Mouse (Mus musculus) layer of hippocampus, adult 9-11 months (tissue): ENCODE measurements at regions not wholly inside any gene's neighbourhood (a gene's known extent, or its start where the extent isn't known, plus 50 kb on each side); places are given as distances from the start of the nearest gene placed in this dataset.

Experiments
- DNase-seq: peaks from one replicate; pipeline ENCODE4 v3.0.0; 2022

- DNase-seq: no peak
These were observed 155.7 kb upstream of the Slc30a5 start for GRCm38 (mm10) chr13:100988671-100989531.

- DNase-seq: no peak
These were observed 154.9 kb upstream of the Slc30a5 start for GRCm38 (mm10) chr13:100988116-100988515.

GRCm38 (mm10) chr13:100975741-100976140 lies 142.5 kb upstream of the Slc30a5 start:
- DNase-seq: no peak

DNA sequence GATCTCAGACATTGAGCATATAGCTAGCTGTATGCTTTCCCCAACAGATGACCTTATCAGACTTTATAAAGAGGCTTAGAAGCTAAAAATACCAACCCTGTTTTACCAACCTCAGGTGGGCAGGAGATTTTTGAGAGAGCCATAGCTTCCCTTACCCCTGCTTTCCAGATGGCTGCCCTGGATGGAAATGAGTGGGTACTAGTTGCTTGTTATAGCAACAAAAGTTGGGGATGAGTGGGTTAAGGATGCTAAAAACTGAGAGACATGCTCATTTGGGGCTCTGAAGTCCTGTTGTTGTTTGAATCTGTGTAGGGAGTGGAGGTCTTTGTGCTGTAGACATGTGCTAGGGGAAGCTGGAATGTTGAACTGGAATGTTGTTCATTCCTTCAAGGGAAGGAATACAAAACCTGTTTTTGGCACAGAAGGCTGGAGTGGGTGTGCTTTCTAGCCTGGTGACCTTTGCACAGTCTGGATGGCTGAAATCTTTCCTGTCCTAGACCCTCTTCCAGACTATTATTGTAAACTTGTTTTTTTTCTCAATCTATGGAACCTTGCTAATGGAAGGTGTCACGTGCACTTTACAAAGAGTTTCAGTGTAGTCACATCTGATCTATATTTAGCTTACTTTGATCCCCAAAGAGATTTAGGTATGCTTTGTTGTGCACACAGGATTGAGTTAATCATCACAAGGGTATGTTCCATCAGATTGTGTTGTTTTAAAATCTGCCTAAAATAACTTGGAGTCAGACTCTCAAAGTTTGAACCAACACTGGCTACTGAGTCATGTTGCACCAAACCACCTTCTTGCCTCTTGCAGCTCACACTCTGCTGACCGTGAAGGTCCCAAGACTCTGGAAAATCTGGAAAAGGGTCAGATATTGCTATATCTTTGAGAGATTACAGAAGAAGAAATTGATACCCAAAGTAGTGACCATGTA lies 138.1 kb upstream of the Slc30a5 start:
- DNase-seq: no peak

DNA sequence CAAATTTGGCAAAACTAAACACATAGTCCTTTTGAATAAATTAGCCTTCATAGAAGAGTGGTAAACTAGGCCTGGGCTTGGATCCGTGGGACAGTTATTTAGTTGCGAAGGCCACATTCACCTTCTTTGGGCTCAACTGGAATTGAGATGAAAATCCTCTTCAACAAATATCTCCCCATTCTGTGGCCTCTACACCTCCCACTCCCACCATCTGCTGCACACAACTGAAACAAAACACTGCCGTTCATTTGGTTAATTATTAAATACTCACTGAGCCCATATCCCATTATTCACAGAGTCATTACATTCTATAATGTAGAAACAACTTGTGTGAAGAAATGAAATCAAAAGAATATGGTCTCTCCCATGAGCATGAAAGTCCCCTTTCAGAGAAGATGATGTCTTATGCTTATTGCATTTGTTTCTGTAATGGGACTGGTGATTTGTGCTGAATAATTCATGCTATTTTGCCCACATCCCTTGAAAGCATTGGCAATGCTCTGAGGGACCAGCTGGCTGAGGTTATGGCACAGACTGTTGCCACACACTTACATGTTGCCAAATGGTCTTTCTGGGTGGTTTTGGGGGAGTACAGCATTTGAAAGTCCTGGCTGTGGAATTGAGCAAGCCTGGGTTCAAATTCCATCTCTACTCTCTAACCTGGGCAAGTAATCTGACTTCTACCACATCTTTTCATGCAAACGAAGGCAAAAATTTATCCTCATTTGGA lies 129.7 kb upstream of the Slc30a5 start:
- DNase-seq: peak; percentile 74

DNA sequence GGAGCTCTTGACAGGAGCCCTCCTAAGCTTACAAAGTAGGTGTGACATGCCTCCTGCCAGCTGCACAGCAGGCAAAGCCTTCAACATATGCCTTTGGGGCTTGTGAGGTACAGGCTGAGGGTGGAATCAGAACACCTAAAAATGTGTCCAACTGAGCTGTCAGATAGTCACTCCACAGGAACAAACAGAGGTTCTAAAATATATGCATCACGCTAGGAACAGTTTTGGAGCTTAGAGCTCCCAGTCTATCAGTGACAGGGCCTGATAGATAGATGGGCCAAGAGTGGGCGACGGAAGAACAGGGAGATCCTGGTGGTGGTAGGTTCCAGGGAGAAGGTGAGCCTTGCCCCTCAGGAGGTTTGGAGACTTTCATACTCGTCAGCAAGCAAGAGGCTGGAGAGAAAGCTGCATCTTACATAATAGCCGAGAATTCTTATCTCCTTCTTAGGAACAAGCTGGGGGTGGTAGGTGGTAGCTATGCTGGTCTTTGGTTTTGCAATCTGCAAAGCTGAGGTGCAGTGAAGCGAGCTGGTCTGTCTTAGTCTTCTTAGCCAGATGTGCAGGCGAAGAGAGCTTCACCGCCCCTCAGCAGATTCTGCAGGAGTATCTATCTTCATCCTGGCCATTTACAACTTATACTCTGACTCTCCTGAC lies 121.5 kb upstream of the Slc30a5 start:
- DNase-seq: peak; percentile 56

DNA sequence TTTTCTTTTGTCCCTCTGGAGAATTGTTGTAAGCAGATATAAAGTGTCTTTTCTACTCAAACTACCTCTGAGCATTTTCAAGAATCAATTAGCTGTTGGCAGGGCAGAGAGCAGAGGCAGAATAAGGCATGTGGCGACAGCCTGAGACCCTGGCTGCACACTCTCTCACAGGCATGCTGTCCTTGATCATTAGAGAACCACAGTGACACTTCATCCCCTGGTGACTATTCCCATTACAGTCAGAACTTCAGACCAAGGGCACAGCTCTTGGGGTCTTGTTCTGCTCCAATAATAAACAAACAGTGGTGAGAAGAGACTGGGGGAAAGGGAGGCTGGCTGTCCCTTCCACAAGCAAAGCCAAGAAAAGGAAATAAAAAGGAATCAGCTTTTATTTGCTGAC lies 120.9 kb upstream of the Slc30a5 start:
- DNase-seq: no peak

GRCm38 (mm10) chr13:100951185-100951508 lies 117.9 kb upstream of the Slc30a5 start:
- DNase-seq: no peak

GRCm38 (mm10) chr13:100950348-100951184 lies 117.3 kb upstream of the Slc30a5 start:
- no peak for DNase-seq

- no peak for DNase-seq
These were observed 110.1 kb upstream of the Slc30a5 start for GRCm38 (mm10) chr13:100943206-100943848.

DNA sequence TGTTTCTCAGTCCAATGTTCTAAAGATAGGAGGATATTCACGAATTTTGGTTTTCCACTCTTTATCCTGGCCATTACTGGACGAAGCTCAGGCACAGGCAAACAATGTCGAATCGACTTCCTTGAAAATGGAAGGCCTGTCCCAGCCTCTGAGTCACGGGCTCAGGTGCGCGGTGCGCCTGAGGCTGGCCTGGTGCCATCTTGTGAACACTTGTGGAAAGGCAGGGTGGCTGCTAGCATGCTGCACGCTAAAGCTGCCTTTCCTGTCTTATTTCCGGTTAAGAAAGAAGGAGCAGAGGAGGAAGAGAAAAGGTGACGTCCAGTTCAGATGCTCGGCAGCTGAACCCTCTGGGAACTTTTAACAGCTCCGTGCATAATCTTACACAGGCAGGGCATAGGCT lies 107.6 kb upstream of the Slc30a5 start:
- no peak for DNase-seq

DNA sequence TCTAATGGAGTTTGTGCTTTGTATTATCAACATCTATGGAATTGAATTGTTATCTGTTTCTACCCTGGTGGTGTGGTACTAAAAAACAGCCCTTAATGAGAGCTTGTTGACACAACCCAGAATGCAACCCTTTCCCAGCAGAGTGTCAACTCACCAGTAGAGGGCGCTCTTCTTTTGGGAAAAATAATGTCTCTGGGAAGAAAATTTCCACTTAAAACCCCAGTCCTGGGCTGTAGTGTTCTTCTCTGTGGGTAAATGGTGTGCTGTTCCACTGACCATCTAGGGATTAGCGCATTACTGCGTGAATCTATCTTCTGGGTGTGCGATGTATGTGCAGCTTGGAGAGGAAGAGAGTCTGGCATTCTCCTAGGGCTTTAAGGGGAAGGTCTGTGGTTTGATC lies 106.5 kb upstream of the Slc30a5 start:
- DNase-seq: peak; percentile 32

DNA sequence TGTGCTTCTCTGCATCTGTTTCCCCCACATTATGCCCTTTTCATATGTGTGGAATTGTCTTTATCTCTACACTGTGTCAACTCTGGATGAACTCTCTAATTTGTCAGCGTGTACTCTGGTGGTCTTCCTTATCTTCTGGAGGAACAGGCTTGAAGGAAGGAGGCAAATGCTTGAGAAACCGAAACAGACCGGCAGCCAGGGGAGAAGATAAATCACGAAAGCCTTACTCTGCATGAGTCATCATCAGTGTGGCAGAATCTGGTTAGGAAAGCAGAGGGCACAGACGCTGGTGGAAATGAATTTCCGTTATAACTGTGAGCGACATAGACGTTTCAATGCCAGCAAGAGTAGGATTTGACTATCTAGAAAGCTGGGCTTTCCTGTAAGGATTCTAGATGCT lies 100.0 kb upstream of the Slc30a5 start:
- no peak for DNase-seq

DNA sequence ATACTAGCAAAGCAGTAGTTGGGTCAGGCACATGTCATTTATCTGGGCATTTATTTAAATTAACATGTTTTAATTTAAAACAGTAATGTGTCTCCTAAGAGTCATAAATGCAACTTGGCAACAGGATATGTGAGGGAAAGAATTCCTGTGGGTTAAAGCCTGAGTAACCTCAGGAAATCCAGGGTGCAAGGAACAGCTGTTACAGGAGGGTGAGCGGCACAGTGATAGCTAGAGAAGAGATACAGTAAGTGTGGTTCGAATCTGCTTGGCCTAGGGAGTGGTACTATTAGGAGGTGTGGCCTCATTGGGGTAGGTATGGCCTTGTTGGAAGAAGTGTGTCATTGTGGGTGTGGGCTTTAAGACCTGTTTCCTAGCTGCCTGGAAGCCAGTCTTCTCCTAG lies 66.3 kb upstream of the Slc30a5 start:
- no peak for DNase-seq

- no peak for DNase-seq
These were observed 60.6 kb upstream of the Slc30a5 start for GRCm38 (mm10) chr13:100893871-100894270.

DNA sequence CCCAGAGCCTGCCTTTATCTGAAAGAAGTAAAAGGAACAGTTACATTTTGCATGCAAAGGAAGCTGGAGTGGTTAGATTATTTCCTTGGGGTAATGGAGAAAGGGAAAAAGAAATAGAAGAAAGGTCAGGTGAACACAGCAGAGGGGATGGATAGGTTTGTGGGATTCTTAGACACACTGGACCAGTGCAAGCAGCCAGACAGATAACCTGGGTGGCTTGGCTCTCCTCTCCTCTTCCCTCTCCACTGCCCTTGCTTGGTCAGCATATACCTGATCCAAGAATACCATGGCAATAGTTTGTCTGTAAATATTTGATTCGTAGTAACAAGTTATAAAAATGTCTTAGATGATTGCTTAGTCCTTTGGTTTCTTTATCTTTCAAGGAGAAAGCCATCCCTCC lies 59.9 kb upstream of the Slc30a5 start:
- DNase-seq: no peak

GRCm38 (mm10) chr13:100892647-100893071 lies 59.4 kb upstream of the Slc30a5 start:
- DNase-seq: peak; percentile 34

DNA sequence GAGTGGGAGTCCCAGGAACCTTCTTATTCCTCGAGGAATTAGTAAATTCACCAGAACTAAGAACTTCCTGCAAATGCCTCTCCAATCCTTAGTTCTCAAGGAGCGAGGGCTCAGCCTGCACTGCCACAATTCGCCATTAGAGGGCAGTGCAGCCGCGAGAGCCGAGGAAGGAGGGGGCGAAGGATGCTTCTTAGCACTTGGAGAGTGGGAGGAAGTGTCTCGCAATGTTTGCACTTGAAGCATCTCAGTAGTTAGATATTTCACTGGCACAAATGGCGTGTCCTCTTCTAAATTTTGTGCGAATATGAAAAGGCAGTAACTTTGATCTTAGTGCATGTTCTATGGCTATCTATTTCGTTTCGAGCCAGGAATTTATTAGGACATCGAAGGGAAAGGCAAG lies 59.0 kb upstream of the Slc30a5 start:
- peak; percentile 72 for DNase-seq

DNA sequence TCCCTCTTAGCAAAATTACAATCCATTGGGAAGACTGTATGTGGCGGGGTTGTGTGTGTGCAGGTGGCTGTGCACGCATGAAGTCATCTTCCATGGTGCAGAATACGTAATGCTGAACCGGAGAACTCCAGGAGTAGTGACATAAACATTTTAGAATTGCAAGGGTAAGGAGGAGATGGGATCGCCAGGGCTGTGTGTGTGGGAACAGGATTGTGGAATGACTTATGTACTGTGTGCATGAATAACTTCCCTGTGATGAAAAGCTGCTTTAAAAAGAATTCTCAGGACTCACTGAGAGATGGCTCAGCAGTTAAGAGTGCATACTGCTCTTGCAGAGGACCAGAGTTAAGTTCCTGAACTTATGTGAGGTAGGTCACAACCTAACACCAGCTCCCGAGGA lies 57.2 kb upstream of the Slc30a5 start:
- peak; percentile 26 for DNase-seq

- no peak for DNase-seq
These were observed 55.3 kb upstream of the Slc30a5 start for GRCm38 (mm10) chr13:100888481-100888880.

DNA sequence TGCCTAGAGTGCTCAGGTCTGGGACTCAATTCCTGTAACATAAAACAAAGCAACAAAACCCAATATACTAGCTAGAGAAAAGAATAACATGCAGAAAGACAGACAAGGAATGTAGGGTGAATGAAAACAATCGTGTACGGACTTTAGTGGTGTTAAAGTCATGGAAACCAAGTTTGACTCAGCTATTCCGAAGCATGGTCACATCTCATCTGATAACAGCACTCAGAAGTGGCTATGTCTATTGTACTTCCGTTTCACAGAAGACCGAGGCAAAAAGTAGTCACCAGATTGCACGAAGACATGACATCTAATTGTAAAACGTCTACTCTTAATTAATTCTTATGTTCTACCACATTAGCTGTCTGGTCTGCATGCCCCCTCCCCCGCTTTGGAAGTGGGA lies 50.5 kb upstream of the Slc30a5 start:
- DNase-seq: no peak
